Mouse (Mus musculus) limb, embryonic 15.5 days (tissue): ENCODE results near the gene Poglut1. TPM values are rescaled to one million over a fixed set of nuclear protein-coding genes. Genes with fewer than 3 reads are reported as not detected.

Experiments used
- ATAC-seq: fragments of 200-750 bp; cut with Nextera tagmentation; 2 replicates; pipeline ENCODE4 v1.8.0; 2017; ENCODE audit warnings: low read depth, moderate TSS enrichment; ENCODE audit not compliant: insufficient number of reproducible peaks, low FRiP score, low TSS enrichment
- H3K27ac ChIP-seq: fragments of 300-500 bp; sonication (generic); 2 replicates; pipeline ENCODE4 v1.5.1; 2015; ENCODE audit warnings: moderate library complexity, mild to moderate bottlenecking, inconsistent platforms
- H3K27me3 ChIP-seq: fragments of 300-500 bp; sonication (generic); 2 replicates; pipeline ENCODE4 v1.6.1; 2015; ENCODE audit warnings: inconsistent platforms
- H3K36me3 ChIP-seq: fragments of 300-500 bp; sonication (generic); 2 replicates; pipeline ENCODE4 v1.6.1; 2015; ENCODE audit warnings: inconsistent platforms
- H3K4me1 ChIP-seq: fragments of 300-500 bp; sonication (generic); 2 replicates; pipeline ENCODE4 v1.6.1; 2015; ENCODE audit warnings: inconsistent platforms
- H3K4me2 ChIP-seq: fragments of 300-500 bp; sonication (generic); 2 replicates; pipeline ENCODE4 v1.6.1; 2015; ENCODE audit warnings: mild to moderate bottlenecking, inconsistent platforms
- H3K4me3 ChIP-seq: fragments of 300-500 bp; sonication (generic); 2 replicates; pipeline ENCODE4 v1.5.1; 2015; ENCODE audit warnings: mild to moderate bottlenecking, inconsistent platforms
- H3K9ac ChIP-seq: fragments of 300-500 bp; sonication (generic); 2 replicates; pipeline ENCODE4 v1.6.1; 2015; ENCODE audit warnings: inconsistent platforms
- H3K9me3 ChIP-seq: fragments of 300-500 bp; sonication (generic); 2 replicates; pipeline ENCODE4 v1.6.1; 2016; ENCODE audit warnings: inconsistent platforms
- WGBS: fragments of 180-500 bp; shearing (Covaris S2); methylation state at CpG from one replicate; pipeline ENCODE4 v1.1.7; 2015; 5-methylcytosine and 5-hydroxymethylcytosine counted together
- polyA plus RNA-seq: library from polyadenylated mRNA; unstranded; fragments of >200 nt; fragmentation: Nextera tagmentation; extraction: Ambion mirVana; gene quantifications from 2 replicates; pipeline ENCODE4 v1.2.1, GENCODE M21; 2015

The Poglut1 gene
- polyA plus RNA-seq, 1 experiment from 2014 or later, result 58.5 TPM

DNA sequence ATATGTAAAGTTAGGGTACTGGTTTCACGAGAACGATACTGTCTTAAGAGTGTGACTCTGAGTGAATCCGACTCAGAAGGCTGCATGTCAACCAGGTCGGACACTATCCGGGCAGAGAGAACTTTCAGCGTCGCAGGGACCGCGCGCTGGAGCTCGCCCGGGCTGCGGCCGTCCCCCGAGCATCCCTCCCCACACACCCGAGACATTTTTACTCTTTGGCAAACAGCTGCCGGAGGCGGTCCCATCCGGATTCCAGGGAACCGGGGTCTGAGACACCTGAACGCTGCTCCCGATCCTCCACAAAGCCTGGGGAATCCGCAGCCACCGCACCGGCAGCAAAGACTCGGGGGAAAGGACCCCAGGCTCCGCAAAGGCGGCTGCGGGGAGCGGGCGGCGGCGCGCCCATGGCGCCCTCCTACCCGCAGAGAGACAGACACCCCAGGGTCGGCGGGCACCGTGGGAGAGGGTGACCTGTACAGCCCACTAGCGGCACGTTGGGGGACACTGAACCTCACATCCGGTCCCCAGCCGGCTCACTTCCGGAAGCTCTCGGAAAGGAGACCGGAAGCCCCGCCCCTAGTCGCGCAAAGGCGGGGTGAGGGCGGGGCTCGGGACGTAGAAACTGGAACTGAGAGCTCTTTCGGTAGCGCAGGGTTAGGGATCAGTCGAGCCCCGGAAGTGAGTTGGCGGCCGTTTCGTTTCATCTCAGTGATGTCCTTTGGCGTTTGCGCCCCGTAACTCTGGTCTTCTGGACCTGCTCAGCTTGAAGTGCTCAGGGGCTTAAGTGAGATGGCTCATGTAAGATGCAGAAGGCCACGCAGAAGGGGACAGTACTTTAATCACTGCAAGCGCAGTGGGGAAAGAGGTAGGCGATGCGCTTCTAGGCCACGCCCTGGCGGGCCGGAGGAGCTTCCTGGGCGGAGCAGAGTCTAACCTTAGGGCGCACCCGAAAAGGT lies 27.7 kb downstream of the Poglut1 start, which contains the start of gene Timmdc1:
Gene Timmdc1 (minus strand): TSS at position 535 of the 956 bp plus-strand sequence.
- no peaks in the 10 kb centered on the region for H3K9me3 ChIP-seq
- peak within 1 kb of the TSS; percentile 96 for H3K27ac ChIP-seq

DNA sequence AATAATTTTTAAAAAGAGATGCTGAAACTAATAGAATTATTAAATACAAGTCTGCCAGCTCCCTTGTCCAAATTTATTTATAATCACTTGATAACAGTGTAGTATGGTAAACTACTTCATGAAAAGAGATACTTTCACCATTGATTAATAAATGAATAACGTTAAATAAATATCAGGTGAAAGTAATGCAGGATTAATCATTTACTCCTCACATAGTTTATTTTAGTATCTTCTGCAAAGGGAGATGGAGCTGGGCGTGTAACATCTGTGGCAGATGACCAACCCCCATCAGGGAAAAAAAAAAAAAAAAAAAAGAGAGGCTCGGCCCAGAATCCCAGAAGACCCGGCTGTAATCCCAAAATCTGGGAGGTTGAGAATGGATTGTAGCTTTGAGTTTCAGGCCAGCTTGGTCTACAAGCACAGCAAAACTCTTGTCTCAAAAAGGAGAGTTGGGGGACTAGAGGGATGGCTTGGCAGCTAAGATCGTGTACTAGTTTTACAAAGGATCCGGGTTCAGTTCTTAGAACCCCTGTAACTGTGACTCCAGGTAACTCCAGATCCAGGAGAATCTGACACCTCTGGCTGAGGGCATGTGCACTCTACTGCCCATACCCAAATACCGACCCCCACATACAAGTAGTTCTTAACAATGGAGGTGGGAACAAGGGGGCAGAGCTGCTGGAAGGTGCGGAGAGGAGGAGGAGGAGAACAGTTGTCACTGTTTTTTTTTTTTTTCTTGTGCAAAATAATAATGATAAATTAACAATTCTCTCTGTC lies 28.7 kb downstream of the Poglut1 start:
- Histone ChIP-seq H3K9me3 (no peaks in the 10 kb centered on the region), H3K9ac (peak overlapping the region; percentile 2; the same call in 1 of the 2 replicates), H3K4me2 (peak overlapping the region; percentile 52), H3K4me3 (peak overlapping the region; percentile 96), H3K4me1 (peaks cover 9% of the 10 kb centered on the region), H3K27ac (no peak overlapping the region), H3K36me3 (peaks cover 31% of the 10 kb centered on the region), H3K27me3 (no peaks in the 10 kb centered on the region)
- no peak for ATAC-seq
- 29% methylated on average over 8 of the region's 8 CpGs for WGBS

More for the DNA sequence above, 27.7 kb downstream of the Poglut1 start, which contains the start of gene Timmdc1:
- Histone ChIP-seq H3K36me3 (peaks cover 33% of the 10 kb centered on the region), H3K4me2 (peak within 1 kb of the TSS; percentile 52), H3K4me3 (peak within 1 kb of the TSS; percentile 96), H3K9ac (peak within 1 kb of the TSS; percentile 91), H3K4me1 (peaks cover 9% of the 10 kb centered on the region), H3K27me3 (no peaks in the 10 kb centered on the region)
- ATAC-seq, result peak; percentile 96
- WGBS, result under 1% methylated on average over 72 of the region's 73 CpGs

DNA sequence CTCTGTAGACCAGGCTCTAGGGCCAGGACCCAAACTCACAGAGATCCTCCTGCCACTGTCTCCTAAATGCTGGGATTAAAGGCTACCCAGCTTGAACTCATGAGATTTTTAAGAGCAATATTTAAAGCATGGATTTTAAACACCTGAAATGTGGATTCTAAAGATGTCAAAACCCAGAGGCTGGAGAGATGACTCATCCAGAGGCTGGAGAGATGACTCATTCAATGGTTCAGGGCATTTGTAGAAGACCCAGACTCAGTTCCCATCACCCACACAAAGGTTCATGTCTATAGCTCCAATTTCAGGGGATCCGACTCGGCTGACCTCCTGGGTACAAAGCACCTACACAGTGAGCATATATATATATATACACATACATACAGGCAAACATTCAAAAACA lies 30.9 kb downstream of the Poglut1 start:
- WGBS, result 89% methylated on average over 2 of the region's 2 CpGs

DNA sequence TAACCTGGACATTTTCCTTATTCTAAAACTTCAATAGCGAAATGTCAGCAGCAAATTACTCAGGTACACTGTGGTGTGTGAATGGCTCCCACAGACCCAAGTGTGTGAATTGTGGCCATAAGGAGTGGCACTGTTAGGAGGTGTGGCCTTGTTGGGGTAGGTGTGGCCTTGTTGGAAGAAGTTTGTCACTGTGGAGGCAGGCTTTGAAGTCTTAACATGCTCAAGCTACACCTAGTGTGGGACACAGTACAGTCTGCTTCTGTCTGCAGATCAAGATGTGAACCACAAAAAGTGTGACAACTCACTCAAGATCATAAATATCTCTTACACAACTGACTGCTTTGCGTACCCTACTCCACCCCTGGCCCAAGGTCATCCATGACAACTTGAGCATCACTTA lies 39.2 kb downstream of the Poglut1 start:
- Histone ChIP-seq H3K4me2 (no peak overlapping the region), H3K36me3 (peaks cover 41% of the 10 kb centered on the region), H3K9me3 (no peaks in the 10 kb centered on the region), H3K4me1 (no peaks in the 10 kb centered on the region), H3K27me3 (no peaks in the 10 kb centered on the region), H3K4me3 (no peak overlapping the region), H3K9ac (no peak overlapping the region), H3K27ac (no peak overlapping the region)
- 97% methylated on average over 2 of the region's 2 CpGs for WGBS
- no peak for ATAC-seq

More for the DNA sequence above, 30.9 kb downstream of the Poglut1 start:
- Histone ChIP-seq H3K4me1 (peaks cover 9% of the 10 kb centered on the region), H3K4me2 (no peak overlapping the region), H3K27me3 (no peaks in the 10 kb centered on the region), H3K9ac (no peak overlapping the region), H3K36me3 (peaks cover 22% of the 10 kb centered on the region), H3K27ac (no peak overlapping the region), H3K4me3 (no peak overlapping the region), H3K9me3 (no peaks in the 10 kb centered on the region)
- no peak for ATAC-seq

DNA sequence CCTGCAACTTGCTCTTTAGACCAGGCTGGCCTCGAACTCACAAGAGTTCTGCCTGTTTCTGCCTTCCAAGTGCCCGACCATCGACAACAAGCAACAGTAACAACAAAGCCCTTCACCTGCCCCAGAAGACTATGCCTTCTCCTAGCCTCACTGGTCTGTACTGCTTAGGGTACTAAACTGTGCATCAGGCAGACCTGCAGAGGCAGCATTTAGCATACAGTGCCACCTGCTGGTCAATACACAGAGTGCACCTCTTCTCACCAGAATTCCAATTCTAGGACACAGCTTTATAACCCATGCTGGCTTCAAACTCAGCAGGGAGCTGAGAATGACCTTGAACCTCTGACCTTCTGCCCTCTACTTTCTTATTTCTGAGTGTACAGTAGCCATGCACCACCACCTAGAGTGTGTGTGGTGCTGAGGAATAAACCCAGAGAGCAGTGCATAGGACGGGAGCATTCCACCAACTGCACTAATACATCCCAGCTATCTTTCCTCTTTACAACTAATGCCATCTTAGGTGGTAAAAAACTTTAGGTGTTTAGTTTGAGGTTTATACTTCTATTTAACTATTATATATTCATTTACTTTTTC lies 43.9 kb downstream of the Poglut1 start:
- no peak overlapping the region for H3K4me3 ChIP-seq
- H3K27me3 ChIP-seq, result no peaks in the 10 kb centered on the region
- WGBS, result 75% methylated on average over 4 of the region's 4 CpGs
- no peak overlapping the region for H3K27ac ChIP-seq
- no peak overlapping the region for H3K9ac ChIP-seq
- H3K36me3 ChIP-seq, result peaks cover 57% of the 10 kb centered on the region
- no peaks in the 10 kb centered on the region for H3K4me1 ChIP-seq
- no peaks in the 10 kb centered on the region for H3K9me3 ChIP-seq
- no peak overlapping the region for H3K4me2 ChIP-seq
- ATAC-seq, result 0 out of 2 replicates have a peak, but pooled peaks have one; percentile 61

DNA sequence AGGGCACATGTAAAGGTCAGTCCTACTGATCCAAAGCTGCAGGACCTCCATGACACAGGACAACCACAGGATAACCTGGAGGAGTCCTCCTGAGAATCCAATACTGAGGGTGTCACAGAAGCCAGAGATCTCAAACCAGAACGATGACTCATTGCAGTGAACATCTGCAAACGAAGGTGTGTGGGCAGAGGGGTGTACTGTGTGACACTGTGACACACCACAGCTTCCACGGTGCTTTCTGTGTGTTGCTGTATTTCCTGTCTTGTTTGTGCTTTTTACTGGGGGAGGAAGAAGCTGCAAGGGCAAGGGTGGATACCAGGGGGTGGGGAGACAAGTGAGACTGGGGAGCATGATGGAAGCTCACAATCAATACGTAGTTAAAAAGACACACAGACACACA lies 46.5 kb downstream of the Poglut1 start:
- no peak overlapping the region for H3K4me3 ChIP-seq
- H3K9ac ChIP-seq, result no peak overlapping the region
- no peak overlapping the region for H3K4me2 ChIP-seq
- 92% methylated on average over 4 of the region's 4 CpGs for WGBS
- H3K9me3 ChIP-seq, result no peaks in the 10 kb centered on the region
- no peak overlapping the region for H3K27ac ChIP-seq
- peaks cover 60% of the 10 kb centered on the region for H3K36me3 ChIP-seq
- no peak for ATAC-seq
- H3K27me3 ChIP-seq, result no peaks in the 10 kb centered on the region
- H3K4me1 ChIP-seq, result no peaks in the 10 kb centered on the region

DNA sequence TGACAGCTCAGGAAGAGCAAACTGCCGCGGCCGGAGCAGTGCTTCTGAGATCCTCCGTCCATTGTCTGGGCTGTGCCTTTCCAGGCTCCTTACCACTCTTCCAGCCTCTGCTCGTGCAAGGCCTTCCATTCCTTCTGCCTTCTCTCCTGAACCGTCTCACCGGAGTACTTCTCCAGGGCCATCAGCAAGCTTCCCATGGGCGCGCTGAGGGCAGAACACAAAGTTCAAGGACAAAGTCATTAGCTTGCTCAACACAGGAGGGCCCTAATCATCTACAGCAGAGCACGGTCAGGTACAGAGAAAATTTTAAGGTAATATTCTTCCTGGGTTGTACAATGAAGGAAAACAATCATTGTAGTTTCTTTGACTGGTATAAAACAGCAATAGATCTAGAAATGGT lies 47.6 kb downstream of the Poglut1 start:
- 90% methylated on average over 10 of the region's 10 CpGs for whole genome bisulfite sequencing
- no peaks in the 10 kb centered on the region for H3K9me3 ChIP-seq
- no peaks in the 10 kb centered on the region for H3K27me3 ChIP-seq
- no peak overlapping the region for H3K27ac ChIP-seq
- H3K4me2 ChIP-seq, result no peak overlapping the region
- H3K36me3 ChIP-seq, result peaks cover 61% of the 10 kb centered on the region
- no peak for ATAC-seq
- H3K4me1 ChIP-seq, result no peaks in the 10 kb centered on the region
- H3K9ac ChIP-seq, result no peak overlapping the region
- H3K4me3 ChIP-seq, result no peak overlapping the region

DNA sequence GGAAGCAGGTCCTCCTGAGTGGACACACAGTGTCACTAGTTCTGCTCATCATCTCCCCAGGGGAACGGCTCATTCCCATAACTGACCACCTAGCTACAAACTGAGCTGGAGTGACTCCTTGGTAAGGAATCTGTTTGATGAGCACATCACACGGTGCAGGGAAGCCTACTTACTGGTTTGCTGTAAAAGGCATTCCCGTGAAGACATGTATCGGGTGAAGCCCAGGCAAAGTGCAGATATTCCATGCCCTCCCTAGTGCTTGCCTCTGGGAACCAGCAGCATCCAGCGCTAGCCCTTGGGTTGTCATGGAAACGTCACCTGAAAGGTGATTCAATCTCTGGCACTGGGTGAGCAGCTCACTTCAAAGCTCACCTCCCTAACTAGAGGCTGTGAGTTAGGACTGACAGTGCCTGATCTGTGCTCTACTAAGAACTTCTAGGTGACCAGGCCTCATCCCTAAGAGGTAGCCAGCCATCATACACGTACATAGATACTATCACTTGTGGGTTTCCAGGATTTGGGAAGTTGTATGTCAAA lies 53.4 kb downstream of the Poglut1 start:
- WGBS, result 79% methylated on average over 7 of the region's 7 CpGs
- Histone ChIP-seq H3K4me2 (no peak overlapping the region), H3K9me3 (no peaks in the 10 kb centered on the region), H3K4me3 (no peak overlapping the region), H3K27ac (no peak overlapping the region), H3K9ac (no peak overlapping the region), H3K4me1 (no peaks in the 10 kb centered on the region), H3K27me3 (no peaks in the 10 kb centered on the region), H3K36me3 (peaks cover 34% of the 10 kb centered on the region)
- ATAC-seq, result no peak

DNA sequence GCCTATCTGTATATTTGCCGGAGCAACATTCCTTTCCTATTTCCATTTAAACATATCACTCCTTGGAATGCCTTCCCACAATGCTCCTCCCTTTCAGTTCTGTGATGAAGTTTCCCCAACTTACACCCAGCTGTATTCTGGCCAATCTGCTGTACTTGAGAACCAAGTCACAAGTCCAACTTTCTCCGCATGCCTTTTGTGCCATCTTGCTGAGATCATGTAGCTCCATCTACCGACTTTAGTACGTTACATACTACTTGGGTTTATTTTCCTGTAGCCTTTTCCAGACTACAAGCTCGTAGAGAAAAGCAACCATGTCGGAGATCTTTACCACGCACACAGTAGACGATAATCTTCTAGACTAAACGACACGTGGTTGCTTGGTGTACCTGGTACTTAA lies 56.2 kb downstream of the Poglut1 start:
- 78% methylated on average over 10 of the region's 10 CpGs for WGBS
- H3K9ac ChIP-seq, result no peak overlapping the region
- H3K27me3 ChIP-seq, result no peaks in the 10 kb centered on the region
- no peaks in the 10 kb centered on the region for H3K4me1 ChIP-seq
- no peaks in the 10 kb centered on the region for H3K9me3 ChIP-seq
- no peak for ATAC-seq
- no peak overlapping the region for H3K4me2 ChIP-seq
- no peak overlapping the region for H3K27ac ChIP-seq
- no peak overlapping the region for H3K4me3 ChIP-seq
- peaks cover 19% of the 10 kb centered on the region for H3K36me3 ChIP-seq

DNA sequence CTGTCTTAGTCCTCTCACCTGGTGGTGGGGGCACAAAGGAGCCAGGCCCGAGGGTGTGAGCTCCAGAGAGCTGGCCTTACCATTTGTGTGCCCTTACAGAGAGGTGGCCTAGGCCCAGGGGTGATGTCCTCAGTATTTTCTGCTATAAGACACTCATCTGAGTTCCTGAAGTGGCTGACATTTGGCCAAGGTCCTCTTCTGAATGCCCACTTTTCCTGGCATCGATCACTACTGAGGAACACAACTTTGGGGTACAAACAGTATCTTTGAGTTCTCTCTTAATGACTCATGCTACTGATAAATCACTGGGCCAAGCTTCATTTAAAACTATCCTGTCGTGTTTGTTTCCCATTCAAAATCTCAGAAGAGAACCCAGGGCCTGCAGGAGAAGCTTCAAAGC lies 57.5 kb downstream of the Poglut1 start:
- Histone ChIP-seq H3K27ac (no peak overlapping the region), H3K4me3 (no peak overlapping the region), H3K4me2 (no peak overlapping the region), H3K9ac (no peak overlapping the region), H3K4me1 (no peaks in the 10 kb centered on the region), H3K9me3 (no peaks in the 10 kb centered on the region), H3K36me3 (peaks cover 10% of the 10 kb centered on the region), H3K27me3 (no peaks in the 10 kb centered on the region)
- WGBS, result 84% methylated on average over 3 of the region's 3 CpGs
- ATAC-seq, result no peak

DNA sequence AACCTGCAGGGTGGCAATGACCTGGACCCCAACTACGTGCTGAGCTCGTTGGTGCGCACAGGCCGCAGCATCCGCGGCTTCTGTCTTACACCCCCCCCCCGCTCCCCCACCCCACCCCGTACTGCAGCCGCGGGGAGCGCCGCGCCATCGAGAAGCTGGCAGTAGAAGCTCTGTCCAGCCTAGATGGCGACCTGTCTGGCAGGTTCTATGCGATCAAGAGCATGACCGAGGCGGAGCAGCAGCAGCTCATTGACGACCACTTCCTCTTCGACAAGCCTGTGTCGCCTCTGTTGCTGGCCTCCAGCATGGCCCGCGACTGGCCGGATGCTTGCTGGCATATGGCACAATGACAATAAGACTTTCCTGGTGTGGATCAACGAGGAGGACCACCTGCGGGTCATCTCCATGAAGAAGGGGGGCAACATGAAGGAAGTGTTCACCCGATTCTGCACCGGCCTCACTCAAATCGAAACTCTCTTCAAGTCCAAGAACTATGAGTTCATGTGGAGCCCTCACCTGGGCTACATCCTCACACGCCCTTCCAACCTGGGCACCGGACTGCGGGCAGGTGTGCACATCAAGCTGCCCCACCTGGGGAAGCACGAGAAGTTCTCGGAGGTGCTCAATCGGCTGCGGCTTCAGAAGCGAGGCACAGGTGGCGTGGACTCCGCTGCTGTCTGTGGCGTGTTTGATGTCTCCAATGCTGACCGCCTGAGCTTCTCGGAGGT lies 66.3 kb downstream of the Poglut1 start:
- H3K36me3 ChIP-seq, result no peaks in the 10 kb centered on the region
- peaks cover 11% of the 10 kb centered on the region for H3K4me1 ChIP-seq
- no peak overlapping the region for H3K27ac ChIP-seq
- 26% methylated on average over 42 of the region's 42 CpGs for WGBS
- no peak for ATAC-seq
- peak overlapping the region; percentile 57 for H3K4me2 ChIP-seq
- peaks cover 20% of the 10 kb centered on the region for H3K27me3 ChIP-seq
- no peaks in the 10 kb centered on the region for H3K9me3 ChIP-seq
- peak overlapping the region; percentile 29 for H3K4me3 ChIP-seq
- H3K9ac ChIP-seq, result no peak overlapping the region
